Comparison of ENCODE assay signal across 9 mouse cellular contexts in the genomic region with DNA sequence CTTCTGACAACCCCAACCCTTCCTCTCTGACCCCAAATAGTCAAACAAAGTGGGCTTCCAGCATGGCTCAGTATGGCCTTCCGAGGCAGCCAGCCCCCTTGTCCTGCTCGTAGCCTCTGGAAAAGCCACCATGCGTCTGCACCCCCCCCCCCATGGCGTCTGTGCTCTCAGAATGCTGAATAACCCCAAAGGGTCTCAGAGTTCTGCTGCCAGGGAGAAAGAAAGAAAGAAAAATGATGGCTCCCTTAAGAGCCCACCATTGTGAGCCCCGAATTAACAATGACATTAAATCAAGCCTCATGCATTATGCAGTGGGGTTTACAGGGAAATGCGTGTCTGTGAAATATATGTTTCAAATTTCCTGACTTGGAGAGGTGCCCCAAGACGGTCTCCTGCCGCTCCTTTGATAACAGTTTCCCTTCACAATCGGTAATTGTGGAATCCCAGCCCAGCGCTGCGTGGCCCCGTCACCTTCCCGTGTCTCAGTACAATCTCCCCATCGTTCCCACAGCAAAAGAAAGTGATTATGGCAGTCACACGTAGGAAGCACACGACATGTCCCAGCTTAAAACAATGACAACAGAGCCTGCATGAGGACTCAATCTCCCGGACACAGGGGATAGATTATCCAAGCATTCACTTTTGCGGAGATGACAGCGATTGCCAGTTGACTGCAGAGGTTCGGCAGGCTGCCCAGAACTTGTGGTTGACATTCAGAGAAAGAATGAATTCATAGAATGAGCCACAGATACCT. TPM values are rescaled to one million over a fixed set of nuclear protein-coding genes. Genes with fewer than 3 reads are reported as not detected.
DNase-seq lines count a peak whose midpoint lies in the region; ATAC-seq and TF ChIP-seq lines count a peak whose summit lies in the region.
"Had no signal": no experiment of that assay in that cellular context is flagged by ENCODE, and none has a peak within 500 bp of the region (broad histone marks: within the 10 kb centered on the region; RNA-seq: fewer than 3 reads in every experiment).

No protein-coding gene starts in this region.

- H3K27ac ChIP-seq in embryonic facial prominence, embryonic 13.5 days = peak overlapping the region; percentile 75
- peak overlapping the region; percentile 72 for H3K27ac ChIP-seq in hindbrain, embryonic 14.5 days
- H3K27ac ChIP-seq in neural tube, embryonic 12.5 days = peak overlapping the region; percentile 70
- H3K27ac ChIP-seq in liver, postnatal 0 days (ENCODE audit: low read depth) = no peak overlapping the region
- H3K27ac ChIP-seq: macrophage had no signal

- H3K4me1 ChIP-seq in embryonic facial prominence, embryonic 13.5 days = peaks cover 53% of the 10 kb centered on the region
- H3K4me1 ChIP-seq in hindbrain, embryonic 14.5 days (replicated peaks; ENCODE audit: control insufficient read depth, insufficient read depth, low read length) = peaks cover 27% of the 10 kb centered on the region
- peaks cover 58% of the 10 kb centered on the region for H3K4me1 ChIP-seq in neural tube, embryonic 12.5 days
- H3K4me1 ChIP-seq in liver, postnatal 0 days (ENCODE audit: insufficient read depth) = no peaks in the 10 kb centered on the region

- H3K9ac ChIP-seq in embryonic facial prominence, embryonic 13.5 days = peak overlapping the region; percentile 21
- peak overlapping the region; percentile 35; the same call in 1 of the 2 replicates for H3K9ac ChIP-seq in hindbrain, embryonic 14.5 days
- H3K9ac ChIP-seq in neural tube, embryonic 12.5 days = 0 out of 2 replicates have a peak overlapping the region, but pooled peaks have one; percentile 30
- no peak overlapping the region for H3K9ac ChIP-seq in liver, postnatal 0 days (replicated peaks)

- peak; percentile 43 to 45 for DNase-seq in layer of hippocampus, postnatal 10 days (ENCODE audit: low spot score in 2 of 2)
- DNase-seq in layer of hippocampus, adult 9-11 months = no peak
- peak; percentile 47 for DNase-seq in hindbrain, embryonic 14.5 days (ENCODE audit: low spot score)
- no peak for DNase-seq in liver, postnatal 0 days

- TF ChIP-seq CTCF in liver, postnatal 0 days (IDR thresholded peaks at IDR 0.05; ENCODE audit: low read depth) = no peak

- H3K9me3 ChIP-seq in embryonic facial prominence, embryonic 13.5 days = no peaks in the 10 kb centered on the region
- H3K9me3 ChIP-seq in hindbrain, embryonic 14.5 days (ENCODE audit: control insufficient read depth, low read length) = no peaks in the 10 kb centered on the region
- H3K9me3 ChIP-seq in neural tube, embryonic 12.5 days = no peaks in the 10 kb centered on the region
- H3K9me3 ChIP-seq in liver, postnatal 0 days (ENCODE audit: low read length) = no peaks in the 10 kb centered on the region

- no peak for TF ChIP-seq EP300 in liver, postnatal 0 days (IDR thresholded peaks at IDR 0.05; ENCODE audit: low read depth)

- H3K27me3 ChIP-seq in embryonic facial prominence, embryonic 13.5 days = peaks cover 3% of the 10 kb centered on the region; the same call in 1 of the 2 replicates
- H3K27me3 ChIP-seq in hindbrain, embryonic 14.5 days (ENCODE audit: control insufficient read depth, insufficient read depth, low read length) = no peaks in the 10 kb centered on the region
- no peaks in the 10 kb centered on the region for H3K27me3 ChIP-seq in neural tube, embryonic 12.5 days (replicated peaks)
- H3K27me3 ChIP-seq in liver, postnatal 0 days (ENCODE audit: insufficient read depth, low read length) = no peaks in the 10 kb centered on the region

- peak overlapping the region; percentile 18 for H3K4me3 ChIP-seq in embryonic facial prominence, embryonic 13.5 days
- H3K4me3 ChIP-seq in hindbrain, embryonic 14.5 days (replicated peaks; ENCODE audit: low read length) = no peak overlapping the region
- H3K4me3 ChIP-seq in neural tube, embryonic 12.5 days = no peak overlapping the region
- no peak overlapping the region for H3K4me3 ChIP-seq in liver, postnatal 0 days (ENCODE audit: low read depth, low read length)

- WGBS in embryonic facial prominence, embryonic 13.5 days = 29% methylated on average over 20 of the region's 20 CpGs
- 12% methylated on average over 20 of the region's 20 CpGs for WGBS in hindbrain, embryonic 14.5 days
- WGBS in neural tube, embryonic 12.5 days = 16% methylated on average over 20 of the region's 20 CpGs
- WGBS in liver, postnatal 0 days (ENCODE audit: insufficient replicate concordance) = 67% methylated on average over 20 of the region's 20 CpGs

- H3K36me3 ChIP-seq in embryonic facial prominence, embryonic 13.5 days = no peaks in the 10 kb centered on the region
- H3K36me3 ChIP-seq in hindbrain, embryonic 14.5 days (replicated peaks; ENCODE audit: control insufficient read depth, insufficient read depth) = no peaks in the 10 kb centered on the region
- no peaks in the 10 kb centered on the region for H3K36me3 ChIP-seq in neural tube, embryonic 12.5 days
- no peaks in the 10 kb centered on the region for H3K36me3 ChIP-seq in liver, postnatal 0 days (replicated peaks; ENCODE audit: insufficient read depth, low read length)

- ATAC-seq in embryonic facial prominence, embryonic 13.5 days (ENCODE audit: insufficient number of reproducible peaks, insufficient read depth, low FRiP score, low TSS enrichment, low read depth) = no peak
- ATAC-seq in hindbrain, embryonic 14.5 days (ENCODE audit: low FRiP score) = peak; percentile 44; the same call in 1 of the 2 replicates
- ATAC-seq in neural tube, embryonic 12.5 days (ENCODE audit: low FRiP score, low read depth) = peak; percentile 84
- no peak for ATAC-seq in erythroid progenitor cell, adult 5-6 weeks (replicated peaks; ENCODE audit: low FRiP score, poor library complexity, severe bottlenecking)
- ATAC-seq in liver, postnatal 0 days = no peak

- peak overlapping the region; percentile 51 for H3K4me2 ChIP-seq in embryonic facial prominence, embryonic 13.5 days
- peak overlapping the region; percentile 34 for H3K4me2 ChIP-seq in hindbrain, embryonic 14.5 days (replicated peaks)
- H3K4me2 ChIP-seq in neural tube, embryonic 12.5 days (replicated peaks) = peak overlapping the region; percentile 38
- H3K4me2 ChIP-seq in liver, postnatal 0 days (ENCODE audit: low read depth, low read length) = no peak overlapping the region

RNA-seq across cellular contexts. Expression of a gene that starts 55.7 kb away (rescaled TPM):
- under 1 TPM; 0.27 to 0.89 TPM for total RNA-seq in layer of hippocampus, postnatal 10 days (2021)
- 3.9 and 6.0 TPM in 2 replicates for polyA plus RNA-seq in embryonic facial prominence, embryonic 13.5 days (2015; fragmentation: Nextera tagmentation; extraction: Ambion mirVana)
- 0.87 and 1.0 TPM in 2 replicates for polyA plus RNA-seq in hindbrain, embryonic 14.5 days (2014; fragmentation: Nextera tagmentation; extraction: Ambion mirVana)
- polyA plus RNA-seq in neural tube, embryonic 12.5 days (2016; fragmentation: Nextera tagmentation; extraction: Ambion mirVana) = 2.6 and 4.3 TPM in 2 replicates
- total RNA-seq in erythroid progenitor cell, adult 5-6 weeks (2015; ENCODE audit: low replicate concordance) = not detected in 2 replicates
- total RNA-seq in erythroid progenitor cell, adult 5-6 weeks (2017; ENCODE audit: low replicate concordance) = not detected in 2 replicates
- polyA plus RNA-seq in liver, postnatal 0 days (2015; fragmentation: Nextera tagmentation; extraction: Ambion mirVana) = 0.19 and 0.58 TPM in 2 replicates
- total RNA-seq: granulocyte monocyte progenitor cell, adult 5-6 weeks had no signal
- polyA plus RNA-seq: macrophage had no signal

Comparison
In these comparisons a context has a peak if more than half of its experiments do, and no peak if none do; other contexts are left out.
1. DNase-seq: peak in layer of hippocampus, postnatal 10 days (2 of 2) and hindbrain, embryonic 14.5 days (single experiment); none in layer of hippocampus, adult 9-11 months (single experiment) and liver, postnatal 0 days (single experiment).
2. ATAC-seq: peak in hindbrain, embryonic 14.5 days (single experiment) and neural tube, embryonic 12.5 days (single experiment); none in embryonic facial prominence, embryonic 13.5 days (single experiment), erythroid progenitor cell, adult 5-6 weeks (single experiment) and liver, postnatal 0 days (single experiment).